Mouse (Mus musculus): ENCODE measurements at regions not wholly inside any gene's neighbourhood (a gene's known extent, or its start where the extent isn't known, plus 50 kb on each side); places are given as distances from the start of the nearest gene placed in this dataset.
"Not testable (repeated sequence)": the region's sequence is repeated elsewhere in the genome, so short reads cannot be mapped to it uniquely, and the experiment has no call there.

DNA sequence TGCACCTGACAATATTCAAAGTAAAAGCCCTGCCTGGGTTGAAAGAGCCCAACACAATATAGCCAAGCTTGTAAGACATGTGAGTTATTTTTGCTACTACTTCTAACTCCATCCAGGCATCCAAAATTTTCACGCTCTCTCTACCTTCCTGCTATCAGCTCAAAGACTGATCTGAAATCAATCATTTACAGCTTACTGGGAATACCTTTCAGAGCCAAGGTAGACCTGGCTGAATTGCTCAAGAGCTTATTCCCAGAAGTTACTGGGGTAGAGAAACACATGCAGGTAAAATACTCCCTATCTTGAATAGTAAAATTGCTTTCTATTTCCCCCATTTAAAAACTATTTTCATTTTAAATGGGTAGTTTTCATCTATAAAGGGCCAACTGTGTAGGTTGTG is 840.2 kb downstream of the Diaph3 start:
- 94% methylated on average over 1 of the region's 1 CpGs for WGBS
- no peaks in the 10 kb centered on the region for H3K36me3 ChIP-seq (ENCODE audit: control insufficient read depth, insufficient read depth, low read length)

DNA sequence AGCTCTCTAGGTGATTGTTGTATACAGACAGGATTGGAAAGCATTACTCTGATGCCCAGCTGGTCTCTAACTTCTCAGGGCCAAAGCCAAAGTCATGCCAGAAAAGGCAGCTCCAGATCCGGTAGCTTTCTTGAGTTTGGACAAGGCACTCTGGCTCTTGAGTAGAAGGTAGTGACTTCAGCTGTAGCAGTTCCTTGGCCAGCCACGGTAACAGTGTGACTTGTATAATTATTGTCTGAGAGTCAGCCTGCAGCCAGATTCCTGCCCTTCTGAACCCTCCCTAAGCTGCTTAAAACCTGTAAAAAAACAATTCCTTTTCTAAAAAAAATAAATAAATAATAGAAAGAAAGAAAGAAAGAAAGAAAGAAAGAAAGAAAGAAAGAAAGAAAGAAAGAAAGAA is 843.0 kb downstream of the Diaph3 start:
- ATAC-seq (ENCODE audit: low FRiP score, low read depth), result no peak
- no peak overlapping the region for H3K9ac ChIP-seq (ENCODE audit: low read depth, low read length, severe bottlenecking)
- no peak overlapping the region for H3K4me2 ChIP-seq (replicated peaks; ENCODE audit: low read depth, low read length, severe bottlenecking)
- no peaks in the 10 kb centered on the region for H3K27me3 ChIP-seq (ENCODE audit: control insufficient read depth, insufficient read depth, low read length)
- no peaks in the 10 kb centered on the region for H3K9me3 ChIP-seq (ENCODE audit: control insufficient read depth, low read length)
- no peaks in the 10 kb centered on the region for H3K4me1 ChIP-seq (ENCODE audit: control insufficient read depth, insufficient read depth, low read length)
- no peak overlapping the region for H3K27ac ChIP-seq (replicated peaks; ENCODE audit: low read depth, low read length)
- no peaks in the 10 kb centered on the region for H3K36me3 ChIP-seq (ENCODE audit: control insufficient read depth, insufficient read depth, low read length)
- no peak for TF ChIP-seq POLR2A (IDR thresholded peaks at IDR 0.05; ENCODE audit: borderline replicate concordance, extremely low read depth, insufficient read depth, insufficient read length)
- H3K4me3 ChIP-seq (replicated peaks; ENCODE audit: low read length), result no peak overlapping the region
- no peak for DNase-seq (ENCODE audit: low spot score)
- WGBS, result 60% methylated on average over 2 of the region's 2 CpGs

More for the DNA sequence above, 840.2 kb downstream of the Diaph3 start:
- Histone ChIP-seq H3K27ac (replicated peaks; ENCODE audit: low read depth, low read length) (no peak overlapping the region), H3K9ac (ENCODE audit: low read depth, low read length, severe bottlenecking) (no peak overlapping the region), H3K4me1 (ENCODE audit: control insufficient read depth, insufficient read depth, low read length) (no peaks in the 10 kb centered on the region), H3K4me2 (replicated peaks; ENCODE audit: low read depth, low read length, severe bottlenecking) (no peak overlapping the region), H3K4me3 (replicated peaks; ENCODE audit: low read length) (no peak overlapping the region), H3K27me3 (ENCODE audit: control insufficient read depth, insufficient read depth, low read length) (no peaks in the 10 kb centered on the region), H3K9me3 (ENCODE audit: control insufficient read depth, low read length) (no peaks in the 10 kb centered on the region)
- ATAC-seq (ENCODE audit: low FRiP score, low read depth), result no peak
- TF ChIP-seq POLR2A (IDR thresholded peaks at IDR 0.05; ENCODE audit: borderline replicate concordance, extremely low read depth, insufficient read depth, insufficient read length), result no peak
- no peak for DNase-seq (ENCODE audit: low spot score)

DNA sequence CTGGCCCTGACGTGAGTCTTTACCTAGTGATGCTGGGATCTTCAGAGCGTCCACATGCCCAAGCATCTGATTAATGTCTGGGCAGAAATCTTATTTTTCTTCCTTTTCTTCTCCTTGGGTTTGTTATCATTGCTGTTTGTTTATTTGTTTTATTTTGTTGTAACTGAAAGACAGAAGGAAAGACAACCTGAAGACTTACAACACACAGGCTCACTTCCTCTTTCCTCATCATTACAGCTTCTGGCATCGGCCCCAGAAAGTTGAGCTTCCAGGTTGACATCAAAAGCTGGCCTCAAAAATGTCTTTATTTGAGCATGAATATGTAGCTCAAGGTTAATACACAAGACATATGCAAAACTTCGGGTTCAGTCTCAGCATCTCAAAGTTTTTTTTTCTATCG is 846.4 kb downstream of the Diaph3 start:
- not testable (repeated sequence) for DNase-seq (ENCODE audit: low spot score); H3K4me3 ChIP-seq (replicated peaks; ENCODE audit: low read length); H3K9me3 ChIP-seq (ENCODE audit: control insufficient read depth, low read length); H3K9ac ChIP-seq (ENCODE audit: low read depth, low read length, severe bottlenecking); H3K27ac ChIP-seq (replicated peaks; ENCODE audit: low read depth, low read length); ATAC-seq (ENCODE audit: low FRiP score, low read depth); H3K27me3 ChIP-seq (ENCODE audit: control insufficient read depth, insufficient read depth, low read length); H3K36me3 ChIP-seq (ENCODE audit: control insufficient read depth, insufficient read depth, low read length); H3K4me1 ChIP-seq (ENCODE audit: control insufficient read depth, insufficient read depth, low read length); H3K4me2 ChIP-seq (replicated peaks; ENCODE audit: low read depth, low read length, severe bottlenecking)
- WGBS, result 90% methylated on average over 5 of the region's 5 CpGs

DNA sequence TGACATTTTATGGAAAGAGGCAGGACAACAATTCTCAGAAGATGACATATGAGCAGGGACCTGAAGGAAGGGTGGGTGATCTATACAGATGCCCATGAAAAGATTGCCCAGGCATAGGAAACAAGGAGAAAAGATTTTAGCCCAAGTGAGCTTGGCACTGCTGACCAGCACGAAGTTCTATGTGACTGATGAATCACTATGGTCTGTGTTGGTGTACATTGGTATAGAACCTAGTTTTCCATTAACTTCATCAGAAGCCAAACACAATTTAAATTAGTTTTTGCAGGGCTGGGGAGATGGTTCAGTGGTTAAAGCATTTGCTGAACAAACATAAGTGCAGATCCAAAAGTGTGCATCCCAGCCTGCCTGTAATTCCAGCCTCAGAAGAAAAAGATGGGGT is 847.2 kb downstream of the Diaph3 start:
- ATAC-seq (ENCODE audit: low FRiP score, low read depth), result no peak
- no peak for TF ChIP-seq POLR2A (IDR thresholded peaks at IDR 0.05; ENCODE audit: borderline replicate concordance, extremely low read depth, insufficient read depth, insufficient read length)
- Histone ChIP-seq H3K36me3 (ENCODE audit: control insufficient read depth, insufficient read depth, low read length) (no peaks in the 10 kb centered on the region), H3K4me2 (replicated peaks; ENCODE audit: low read depth, low read length, severe bottlenecking) (no peak overlapping the region), H3K9me3 (ENCODE audit: control insufficient read depth, low read length) (no peaks in the 10 kb centered on the region), H3K27ac (replicated peaks; ENCODE audit: low read depth, low read length) (no peak overlapping the region), H3K4me1 (ENCODE audit: control insufficient read depth, insufficient read depth, low read length) (no peaks in the 10 kb centered on the region), H3K4me3 (replicated peaks; ENCODE audit: low read length) (no peak overlapping the region), H3K27me3 (ENCODE audit: control insufficient read depth, insufficient read depth, low read length) (no peaks in the 10 kb centered on the region), H3K9ac (ENCODE audit: low read depth, low read length, severe bottlenecking) (no peak overlapping the region)
- 79% methylated on average over 1 of the region's 1 CpGs for WGBS
- DNase-seq (ENCODE audit: low spot score), result no peak

DNA sequence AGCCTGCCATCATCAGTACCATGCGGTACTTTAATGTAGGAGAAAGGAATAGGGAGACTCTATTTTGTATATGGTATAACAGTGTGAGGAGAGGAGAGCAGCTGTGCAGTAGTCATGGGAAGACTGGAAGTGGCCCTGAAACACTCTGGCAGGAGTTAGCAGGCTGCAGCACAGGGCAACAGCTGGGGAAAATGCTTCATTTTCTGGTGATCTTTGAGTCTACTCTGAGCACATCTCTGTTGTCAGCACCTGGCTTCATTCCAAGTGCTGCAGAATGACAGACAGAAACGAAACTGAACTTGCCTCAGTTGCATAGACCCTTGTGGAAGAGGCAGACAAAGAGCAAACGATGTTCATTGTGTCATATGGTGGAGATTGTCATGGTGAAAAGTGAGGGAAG is 847.7 kb downstream of the Diaph3 start:
- Histone ChIP-seq H3K4me3 (replicated peaks; ENCODE audit: low read length) (no peak overlapping the region), H3K27ac (replicated peaks; ENCODE audit: low read depth, low read length) (no peak overlapping the region), H3K4me2 (replicated peaks; ENCODE audit: low read depth, low read length, severe bottlenecking) (no peak overlapping the region), H3K4me1 (ENCODE audit: control insufficient read depth, insufficient read depth, low read length) (no peaks in the 10 kb centered on the region), H3K9me3 (ENCODE audit: control insufficient read depth, low read length) (no peaks in the 10 kb centered on the region), H3K36me3 (ENCODE audit: control insufficient read depth, insufficient read depth, low read length) (no peaks in the 10 kb centered on the region), H3K27me3 (ENCODE audit: control insufficient read depth, insufficient read depth, low read length) (no peaks in the 10 kb centered on the region), H3K9ac (ENCODE audit: low read depth, low read length, severe bottlenecking) (no peak overlapping the region)
- TF ChIP-seq POLR2A (IDR thresholded peaks at IDR 0.05; ENCODE audit: borderline replicate concordance, extremely low read depth, insufficient read depth, insufficient read length), result no peak
- 70% methylated on average over 3 of the region's 3 CpGs for WGBS
- ATAC-seq (ENCODE audit: low FRiP score, low read depth) (peak; percentile 37), DNase-seq (ENCODE audit: low spot score) (no peak)

DNA sequence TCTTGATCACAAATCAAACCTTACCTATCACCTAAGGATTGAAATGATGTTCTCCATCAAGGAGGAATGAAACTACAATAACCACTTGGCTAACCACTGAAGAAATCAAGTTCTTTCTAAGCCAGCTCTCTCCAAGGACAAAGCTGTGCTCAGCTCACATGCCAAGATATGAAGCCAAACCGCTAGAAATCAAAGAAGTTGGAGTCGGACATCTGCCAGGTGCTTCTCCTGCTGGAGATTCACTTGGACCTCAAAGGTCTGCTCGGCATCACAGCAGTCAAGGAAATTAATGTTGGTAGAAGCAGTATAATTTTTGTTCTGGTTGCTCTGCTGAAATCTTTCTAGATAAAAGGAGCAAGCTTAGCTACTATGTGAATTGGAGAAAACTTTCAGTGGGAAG is 850.5 kb downstream of the Diaph3 start:
- H3K4me3 ChIP-seq (replicated peaks; ENCODE audit: low read length), result no peak overlapping the region
- no peaks in the 10 kb centered on the region for H3K4me1 ChIP-seq (ENCODE audit: control insufficient read depth, insufficient read depth, low read length)
- no peak overlapping the region for H3K27ac ChIP-seq (replicated peaks; ENCODE audit: low read depth, low read length)
- ATAC-seq (ENCODE audit: low FRiP score, low read depth) (no peak), DNase-seq (ENCODE audit: low spot score) (no peak)
- no peaks in the 10 kb centered on the region for H3K9me3 ChIP-seq (ENCODE audit: control insufficient read depth, low read length)
- no peak overlapping the region for H3K9ac ChIP-seq (ENCODE audit: low read depth, low read length, severe bottlenecking)
- no peak for TF ChIP-seq POLR2A (IDR thresholded peaks at IDR 0.05; ENCODE audit: borderline replicate concordance, extremely low read depth, insufficient read depth, insufficient read length)
- no peaks in the 10 kb centered on the region for H3K27me3 ChIP-seq (ENCODE audit: control insufficient read depth, insufficient read depth, low read length)
- no peaks in the 10 kb centered on the region for H3K36me3 ChIP-seq (ENCODE audit: control insufficient read depth, insufficient read depth, low read length)
- no peak overlapping the region for H3K4me2 ChIP-seq (replicated peaks; ENCODE audit: low read depth, low read length, severe bottlenecking)
- 94% methylated on average over 3 of the region's 3 CpGs for WGBS

Data from limb, embryonic 14.5 days (tissue).